Mouse (Mus musculus): Measurements from ENCODE around the gene Cyct. TPM values are rescaled to one million over a fixed set of nuclear protein-coding genes. Genes with fewer than 3 reads are reported as not detected.

The Cyct gene
- polyA plus RNA-seq, 1 experiment, result 4.7 TPM

GRCm38 (mm10) chr2:76365811-76366210 lies 5.6 kb upstream of the Cyct start:
- TF ChIP-seq CTCF (IDR thresholded peaks at IDR 0.05; ENCODE audit: control insufficient read depth, insufficient read depth, low read length) (no peak), POLR2A (IDR thresholded peaks at IDR 0.05; ENCODE audit: borderline replicate concordance, control insufficient read depth, low read depth, low read length) (no peak)
- no peak overlapping the region for H3K27ac ChIP-seq (ENCODE audit: control insufficient read depth, insufficient read depth, low read depth, low read length, poor library complexity)
- no peaks in the 10 kb centered on the region for H3K4me1 ChIP-seq (ENCODE audit: control insufficient read depth, insufficient read depth, low read length)
- H3K4me3 ChIP-seq (replicated peaks; ENCODE audit: control insufficient read depth, low read depth, low read length), result no peak overlapping the region
- 59% methylated on average over 4 of the region's 4 CpGs for WGBS

DNA sequence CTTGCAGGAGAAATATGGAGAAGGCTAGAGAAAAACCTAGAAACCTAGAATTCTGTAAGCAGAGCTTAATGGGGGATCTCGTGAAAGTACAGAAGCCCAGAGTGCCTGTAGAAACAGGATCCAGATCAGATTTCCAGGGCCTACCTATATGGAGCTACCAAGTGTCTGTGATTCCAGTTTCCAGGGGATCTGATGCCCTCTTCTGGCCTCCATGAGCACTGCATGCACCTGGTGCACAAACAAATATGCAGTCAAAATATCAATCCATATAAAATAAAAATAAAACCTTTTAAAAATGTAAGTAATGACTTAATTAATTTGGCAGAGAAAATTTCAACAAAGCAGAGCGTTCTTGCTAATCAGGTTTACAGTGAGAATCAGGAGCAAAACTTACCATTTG lies 1.9 kb upstream of the Cyct start:
- H3K27ac ChIP-seq (ENCODE audit: control insufficient read depth, insufficient read depth, low read depth, low read length, poor library complexity), result no peak overlapping the region
- WGBS, result 64% methylated on average over 2 of the region's 2 CpGs
- TF ChIP-seq POLR2A (IDR thresholded peaks at IDR 0.05; ENCODE audit: borderline replicate concordance, control insufficient read depth, low read depth, low read length) (no peak), CTCF (IDR thresholded peaks at IDR 0.05; ENCODE audit: control insufficient read depth, insufficient read depth, low read length) (no peak)
- H3K4me1 ChIP-seq (ENCODE audit: control insufficient read depth, insufficient read depth, low read length), result no peaks in the 10 kb centered on the region
- no peak overlapping the region for H3K4me3 ChIP-seq (replicated peaks; ENCODE audit: control insufficient read depth, low read depth, low read length)

DNA sequence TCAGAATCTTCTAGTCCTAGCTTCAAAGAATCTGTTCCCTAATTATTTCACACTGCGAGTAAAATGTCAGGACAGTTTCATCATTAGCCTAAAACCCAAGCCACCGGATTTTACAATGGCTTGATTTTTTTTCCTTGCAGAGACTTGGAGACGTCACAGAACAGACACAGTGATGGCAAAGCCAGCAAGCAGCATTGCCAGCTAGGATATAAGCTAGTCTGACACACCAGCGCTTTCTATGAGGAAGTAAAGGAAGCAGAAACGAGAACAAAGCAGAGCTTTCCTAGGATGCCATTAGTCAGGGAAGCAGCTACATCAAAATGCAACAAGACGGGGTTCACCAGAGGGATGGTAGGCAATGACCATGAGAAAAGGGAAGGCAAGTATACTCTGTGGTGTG lies 12.4 kb downstream of the Cyct start:
- H3K27ac ChIP-seq (ENCODE audit: control insufficient read depth, insufficient read depth, low read depth, low read length, poor library complexity), result no peak overlapping the region
- TF ChIP-seq CTCF (IDR thresholded peaks at IDR 0.05; ENCODE audit: control insufficient read depth, insufficient read depth, low read length) (no peak), POLR2A (IDR thresholded peaks at IDR 0.05; ENCODE audit: borderline replicate concordance, control insufficient read depth, low read depth, low read length) (no peak)
- WGBS, result 56% methylated on average over 6 of the region's 6 CpGs
- H3K4me3 ChIP-seq (replicated peaks; ENCODE audit: control insufficient read depth, low read depth, low read length), result no peak overlapping the region
- no peaks in the 10 kb centered on the region for H3K4me1 ChIP-seq (ENCODE audit: control insufficient read depth, insufficient read depth, low read length)

DNA sequence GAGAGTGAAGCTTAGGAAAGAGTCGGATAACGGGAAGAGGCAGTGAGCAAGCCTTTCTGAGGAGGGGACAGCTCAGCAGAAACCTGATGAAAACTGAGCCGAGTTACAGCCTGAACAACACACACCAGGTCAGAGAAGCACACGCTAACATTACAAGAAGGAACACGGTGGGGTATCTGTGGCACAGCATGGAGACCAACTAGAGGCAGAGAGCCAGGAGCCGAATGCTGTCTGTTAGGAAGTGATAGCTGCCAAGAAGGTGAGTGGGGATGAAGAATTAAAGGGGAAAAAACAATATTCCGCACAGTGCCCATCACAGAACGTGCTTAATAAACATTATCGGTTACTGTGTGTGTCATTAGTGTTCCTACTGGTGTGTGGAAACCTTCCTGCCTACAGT lies 18.1 kb downstream of the Cyct start:
- Histone ChIP-seq H3K27ac (ENCODE audit: control insufficient read depth, insufficient read depth, low read depth, low read length, poor library complexity) (no peak overlapping the region), H3K4me1 (ENCODE audit: control insufficient read depth, insufficient read depth, low read length) (no peaks in the 10 kb centered on the region), H3K4me3 (replicated peaks; ENCODE audit: control insufficient read depth, low read depth, low read length) (no peak overlapping the region)
- WGBS, result 84% methylated on average over 9 of the region's 9 CpGs
- TF ChIP-seq POLR2A (IDR thresholded peaks at IDR 0.05; ENCODE audit: borderline replicate concordance, control insufficient read depth, low read depth, low read length) (no peak), CTCF (IDR thresholded peaks at IDR 0.05; ENCODE audit: control insufficient read depth, insufficient read depth, low read length) (no peak)

- 15% methylated on average over 41 of the region's 41 CpGs for WGBS
- TF ChIP-seq CTCF (IDR thresholded peaks at IDR 0.05; ENCODE audit: control insufficient read depth, insufficient read depth, low read length) (no peak), POLR2A (IDR thresholded peaks at IDR 0.05; ENCODE audit: borderline replicate concordance, control insufficient read depth, low read depth, low read length) (no peak)
- H3K4me3 ChIP-seq (replicated peaks; ENCODE audit: control insufficient read depth, low read depth, low read length), result no peak within 1 kb of the TSS
Observed at GRCm38 (mm10) chr2:76338215-76339156, 21.8 kb downstream of the Cyct start, which contains the start of gene Pde11a. Gene Pde11a (minus strand): TSS chr2:76338774.

GRCm38 (mm10) chr2:76334596-76334995 lies 25.7 kb downstream of the Cyct start:
- 71% methylated on average over 5 of the region's 5 CpGs for WGBS
- H3K27ac ChIP-seq (ENCODE audit: control insufficient read depth, insufficient read depth, low read depth, low read length, poor library complexity), result no peak overlapping the region
- no peaks in the 10 kb centered on the region for H3K4me1 ChIP-seq (ENCODE audit: control insufficient read depth, insufficient read depth, low read length)
- H3K4me3 ChIP-seq (replicated peaks; ENCODE audit: control insufficient read depth, low read depth, low read length), result no peak overlapping the region
- TF ChIP-seq CTCF (IDR thresholded peaks at IDR 0.05; ENCODE audit: control insufficient read depth, insufficient read depth, low read length) (no peak), POLR2A (IDR thresholded peaks at IDR 0.05; ENCODE audit: borderline replicate concordance, control insufficient read depth, low read depth, low read length) (no peak)

More at GRCm38 (mm10) chr2:76338215-76339156, 21.8 kb downstream of the Cyct start, which contains the start of gene Pde11a:
- H3K27ac ChIP-seq (ENCODE audit: control insufficient read depth, insufficient read depth, low read depth, low read length, poor library complexity), result no peak within 1 kb of the TSS
- no peaks in the 10 kb centered on the region for H3K4me1 ChIP-seq (ENCODE audit: control insufficient read depth, insufficient read depth, low read length)

- Histone ChIP-seq H3K4me3 (replicated peaks; ENCODE audit: control insufficient read depth, low read depth, low read length) (no peak overlapping the region), H3K4me1 (ENCODE audit: control insufficient read depth, insufficient read depth, low read length) (no peaks in the 10 kb centered on the region), H3K27ac (ENCODE audit: control insufficient read depth, insufficient read depth, low read depth, low read length, poor library complexity) (no peak overlapping the region)
- 61% methylated on average over 11 of the region's 11 CpGs for WGBS
- TF ChIP-seq CTCF (IDR thresholded peaks at IDR 0.05; ENCODE audit: control insufficient read depth, insufficient read depth, low read length) (no peak), POLR2A (IDR thresholded peaks at IDR 0.05; ENCODE audit: borderline replicate concordance, control insufficient read depth, low read depth, low read length) (no peak)
Observed at GRCm38 (mm10) chr2:76332161-76332805, 28.0 kb downstream of the Cyct start.

- Histone ChIP-seq H3K4me3 (replicated peaks; ENCODE audit: control insufficient read depth, low read depth, low read length) (no peak overlapping the region), H3K27ac (ENCODE audit: control insufficient read depth, insufficient read depth, low read depth, low read length, poor library complexity) (no peak overlapping the region), H3K4me1 (ENCODE audit: control insufficient read depth, insufficient read depth, low read length) (no peaks in the 10 kb centered on the region)
- 81% methylated on average over 5 of the region's 5 CpGs for WGBS
- TF ChIP-seq POLR2A (IDR thresholded peaks at IDR 0.05; ENCODE audit: borderline replicate concordance, control insufficient read depth, low read depth, low read length), result no peak
Observed at GRCm38 (mm10) chr2:76330081-76330480, 30.2 kb downstream of the Cyct start.

Data from bone marrow, adult 2 months (tissue).